In the genomic region with DNA sequence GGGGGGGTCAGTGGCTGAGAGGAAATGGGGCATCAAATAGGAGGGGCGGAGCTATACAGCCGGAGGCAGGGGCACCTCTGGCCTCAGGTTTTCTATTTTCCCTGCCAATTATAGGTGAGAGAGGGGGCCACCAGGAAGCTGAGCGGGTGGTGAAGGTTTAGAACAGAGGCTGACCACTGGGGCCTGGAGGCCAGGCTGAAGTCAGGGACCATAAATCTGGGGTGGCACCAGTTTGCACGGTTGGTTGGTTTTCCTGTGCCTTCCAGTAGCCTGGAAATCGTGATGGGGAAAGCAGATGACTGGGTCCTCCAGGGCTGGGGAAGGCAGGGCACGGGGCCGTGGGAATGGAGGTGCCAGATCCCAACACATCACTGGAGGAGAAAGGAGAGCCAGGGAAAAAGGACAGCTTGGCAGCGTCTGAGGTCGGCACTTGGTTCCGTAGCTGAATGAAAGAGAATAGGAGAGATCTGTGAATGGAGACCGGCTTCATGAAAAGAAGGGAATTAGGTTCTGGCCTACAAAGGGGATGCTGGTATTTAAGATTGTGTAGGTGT, we compare ENCODE assay signal across 17 mouse cellular contexts.
A peak's percentile ranks its signal among the peaks of the same experiment; 100 is the strongest.
DNase-seq lines count a peak whose midpoint lies in the region; ATAC-seq and TF ChIP-seq lines count a peak whose summit lies in the region.
"Had no signal": no experiment of that assay in that cellular context is flagged by ENCODE, and none has a peak within 500 bp of the region (broad histone marks: within the 10 kb centered on the region; RNA-seq: fewer than 3 reads in every experiment).

No protein-coding gene starts in this region.

- WGBS in midbrain, postnatal 0 days = 80% methylated on average over 11 of the region's 11 CpGs
- 79% methylated on average over 11 of the region's 11 CpGs for WGBS in midbrain, embryonic 16.5 days
- WGBS in kidney, postnatal 0 days = 27% methylated on average over 11 of the region's 11 CpGs
- 45% methylated on average over 11 of the region's 11 CpGs for WGBS in neural tube, embryonic 15.5 days
- WGBS in forebrain, postnatal 0 days = 67% methylated on average over 11 of the region's 11 CpGs

- H3K36me3 ChIP-seq in midbrain, postnatal 0 days (ENCODE audit: insufficient read depth, low read length) = no peaks in the 10 kb centered on the region
- H3K36me3 ChIP-seq in midbrain, embryonic 16.5 days (ENCODE audit: control insufficient read depth, insufficient read depth, low read length) = no peaks in the 10 kb centered on the region
- no peaks in the 10 kb centered on the region for H3K36me3 ChIP-seq in kidney, postnatal 0 days (ENCODE audit: insufficient read depth, low read length)
- no peaks in the 10 kb centered on the region for H3K36me3 ChIP-seq in neural tube, embryonic 15.5 days
- no peaks in the 10 kb centered on the region for H3K36me3 ChIP-seq in forebrain, postnatal 0 days (ENCODE audit: insufficient read depth)
- H3K36me3 ChIP-seq: heart, embryonic 13.5 days; limb, embryonic 15.5 days had no signal

- ATAC-seq in midbrain, postnatal 0 days (ENCODE audit: low FRiP score) = no peak
- ATAC-seq in midbrain, embryonic 16.5 days = no peak
- peak; percentile 78 for ATAC-seq in kidney, postnatal 0 days (replicated peaks; ENCODE audit: low FRiP score, low read depth)
- ATAC-seq in neural tube, embryonic 15.5 days (ENCODE audit: low FRiP score) = peak; percentile 49; the same call in 1 of the 2 replicates
- ATAC-seq in forebrain, postnatal 0 days = no peak
- ATAC-seq: forebrain, embryonic 13.5 days; intestine, postnatal 0 days had no signal

- DNase-seq in midbrain, postnatal 0 days (ENCODE audit: low spot score) = peak; percentile 19
- peak; percentile 16 to 48 for DNase-seq in kidney, adult 8-10 months
- DNase-seq in kidney, postnatal 0 days (ENCODE audit: low spot score) = peak; percentile 82
- no peak for DNase-seq in urinary bladder, adult 2 months (ENCODE audit: low spot score)
- DNase-seq in forebrain, postnatal 0 days = no peak
- DNase-seq: adrenal gland, postnatal 36 days; cerebellum, adult 8-10 months; heart, postnatal 4 days; layer of hippocampus, adult 9-11 months; lung, postnatal 10 days; thymus, adult 18-20 months had no signal

- H3K4me3 ChIP-seq in midbrain, postnatal 0 days (ENCODE audit: low read depth, low read length) = no peak overlapping the region
- no peak overlapping the region for H3K4me3 ChIP-seq in midbrain, embryonic 16.5 days (ENCODE audit: low read depth, low read length)
- no peak overlapping the region for H3K4me3 ChIP-seq in kidney, postnatal 0 days (replicated peaks; ENCODE audit: low read depth, low read length)
- H3K4me3 ChIP-seq in neural tube, embryonic 15.5 days (replicated peaks) = no peak overlapping the region
- no peak overlapping the region for H3K4me3 ChIP-seq in forebrain, postnatal 0 days (ENCODE audit: low read depth, low read length)
- H3K4me3 ChIP-seq: forebrain, embryonic 13.5 days; heart, embryonic 13.5 days; limb, embryonic 15.5 days had no signal

- no peak overlapping the region for H3K27ac ChIP-seq in midbrain, postnatal 0 days (ENCODE audit: low read depth, low read length)
- no peak overlapping the region for H3K27ac ChIP-seq in midbrain, embryonic 16.5 days (ENCODE audit: low read length)
- peak overlapping the region; percentile 19; the same call in 1 of the 2 replicates for H3K27ac ChIP-seq in kidney, postnatal 0 days
- no peak overlapping the region; the same call in 1 of the 2 replicates for H3K27ac ChIP-seq in neural tube, embryonic 15.5 days (replicated peaks)
- no peak overlapping the region for H3K27ac ChIP-seq in forebrain, postnatal 0 days (ENCODE audit: low read depth, low read length)
- H3K27ac ChIP-seq: forebrain, embryonic 13.5 days; heart, embryonic 13.5 days; limb, embryonic 15.5 days had no signal

- H3K9ac ChIP-seq in midbrain, postnatal 0 days (replicated peaks; ENCODE audit: low read length, poor library complexity, severe bottlenecking) = no peak overlapping the region
- H3K9ac ChIP-seq in midbrain, embryonic 16.5 days (ENCODE audit: low read depth, low read length) = no peak overlapping the region
- H3K9ac ChIP-seq in kidney, postnatal 0 days (ENCODE audit: low read depth, low read length) = no peak overlapping the region
- no peak overlapping the region for H3K9ac ChIP-seq in neural tube, embryonic 15.5 days (replicated peaks)
- H3K9ac ChIP-seq in forebrain, postnatal 0 days = no peak overlapping the region
- H3K9ac ChIP-seq: forebrain, embryonic 13.5 days; heart, embryonic 13.5 days; limb, embryonic 15.5 days had no signal

- no peak overlapping the region for H3K4me2 ChIP-seq in midbrain, postnatal 0 days (ENCODE audit: low read depth, low read length, poor library complexity, severe bottlenecking)
- H3K4me2 ChIP-seq in midbrain, embryonic 16.5 days (ENCODE audit: low read length) = no peak overlapping the region
- H3K4me2 ChIP-seq in kidney, postnatal 0 days (ENCODE audit: low read length) = no peak overlapping the region
- no peak overlapping the region for H3K4me2 ChIP-seq in neural tube, embryonic 15.5 days
- no peak overlapping the region for H3K4me2 ChIP-seq in forebrain, postnatal 0 days (ENCODE audit: low read depth)
- H3K4me2 ChIP-seq: forebrain, embryonic 13.5 days; heart, embryonic 13.5 days; limb, embryonic 15.5 days had no signal

- H3K4me1 ChIP-seq in midbrain, postnatal 0 days (ENCODE audit: insufficient read depth, low read length) = no peaks in the 10 kb centered on the region
- peaks cover 10% of the 10 kb centered on the region for H3K4me1 ChIP-seq in midbrain, embryonic 16.5 days (ENCODE audit: control insufficient read depth, insufficient read depth, low read length)
- 0 out of 2 replicates have a peak, but pooled peaks cover 6% of the 10 kb centered on the region for H3K4me1 ChIP-seq in kidney, postnatal 0 days (replicated peaks; ENCODE audit: insufficient read depth, low read length)
- H3K4me1 ChIP-seq in neural tube, embryonic 15.5 days = peaks cover 18% of the 10 kb centered on the region
- H3K4me1 ChIP-seq in forebrain, postnatal 0 days (ENCODE audit: insufficient read depth) = peaks cover 5% of the 10 kb centered on the region; the same call in 1 of the 2 replicates

- H3K27me3 ChIP-seq in midbrain, postnatal 0 days (ENCODE audit: insufficient read depth, low read length) = no peaks in the 10 kb centered on the region
- no peaks in the 10 kb centered on the region for H3K27me3 ChIP-seq in midbrain, embryonic 16.5 days (ENCODE audit: control insufficient read depth, insufficient read depth, low read depth, low read length)
- no peaks in the 10 kb centered on the region; the same call in 1 of the 2 replicates for H3K27me3 ChIP-seq in kidney, postnatal 0 days (ENCODE audit: insufficient read depth, low read length)
- 0 out of 2 replicates have a peak, but pooled peaks cover 3% of the 10 kb centered on the region for H3K27me3 ChIP-seq in neural tube, embryonic 15.5 days (replicated peaks)
- no peaks in the 10 kb centered on the region for H3K27me3 ChIP-seq in forebrain, postnatal 0 days (ENCODE audit: insufficient read depth, low read length)
- H3K27me3 ChIP-seq: limb, embryonic 15.5 days had no signal

- no peak for TF ChIP-seq CTCF in midbrain, postnatal 0 days (IDR thresholded peaks at IDR 0.05)
- TF ChIP-seq CTCF in kidney, postnatal 0 days (IDR thresholded peaks at IDR 0.05; ENCODE audit: low read depth) = no peak
- no peak for TF ChIP-seq CTCF in forebrain, postnatal 0 days (IDR thresholded peaks at IDR 0.05; ENCODE audit: low read depth)

- H3K9me3 ChIP-seq in midbrain, postnatal 0 days (ENCODE audit: low read length) = no peaks in the 10 kb centered on the region
- H3K9me3 ChIP-seq in midbrain, embryonic 16.5 days (replicated peaks; ENCODE audit: control insufficient read depth, low read length, poor library complexity, severe bottlenecking) = no peaks in the 10 kb centered on the region; the same call in 1 of the 2 replicates
- H3K9me3 ChIP-seq in kidney, postnatal 0 days (replicated peaks; ENCODE audit: low read length) = no peaks in the 10 kb centered on the region
- H3K9me3 ChIP-seq in neural tube, embryonic 15.5 days (replicated peaks) = 0 out of 2 replicates have a peak, but pooled peaks cover 3% of the 10 kb centered on the region
- H3K9me3 ChIP-seq in forebrain, postnatal 0 days (ENCODE audit: low read length) = no peaks in the 10 kb centered on the region
- H3K9me3 ChIP-seq: forebrain, embryonic 13.5 days; limb, embryonic 15.5 days had no signal

Comparison
In these comparisons a context has a peak if more than half of its experiments do, and no peak if none do; other contexts are left out.
1. ATAC-seq: peak in kidney, postnatal 0 days (single experiment) and neural tube, embryonic 15.5 days (single experiment); none in midbrain, postnatal 0 days (single experiment), midbrain, embryonic 16.5 days (single experiment) and forebrain, postnatal 0 days (single experiment).
2. DNase-seq: peak in midbrain, postnatal 0 days (single experiment), kidney, adult 8-10 months (2 of 2) and kidney, postnatal 0 days (single experiment); none in urinary bladder, adult 2 months (single experiment) and forebrain, postnatal 0 days (single experiment).